Mouse (Mus musculus) liver, adult 2 months (tissue): ENCODE results near the gene Dpm3.

Source experiments
- CTCF ChIP-seq: fragments of 200-500 bp; IDR thresholded peaks from 2 replicates; pipeline ENCODE4 v1.5.1; 2011; ENCODE audit warnings: low read depth, low read length, control low read depth
- POLR2A ChIP-seq: fragments of 200-500 bp; IDR thresholded peaks from 2 replicates; pipeline ENCODE4 v1.6.1; 2011; ENCODE audit warnings: low read length, control low read depth; ENCODE audit not compliant: insufficient read depth; ENCODE audit errors: extremely low read depth

DNA sequence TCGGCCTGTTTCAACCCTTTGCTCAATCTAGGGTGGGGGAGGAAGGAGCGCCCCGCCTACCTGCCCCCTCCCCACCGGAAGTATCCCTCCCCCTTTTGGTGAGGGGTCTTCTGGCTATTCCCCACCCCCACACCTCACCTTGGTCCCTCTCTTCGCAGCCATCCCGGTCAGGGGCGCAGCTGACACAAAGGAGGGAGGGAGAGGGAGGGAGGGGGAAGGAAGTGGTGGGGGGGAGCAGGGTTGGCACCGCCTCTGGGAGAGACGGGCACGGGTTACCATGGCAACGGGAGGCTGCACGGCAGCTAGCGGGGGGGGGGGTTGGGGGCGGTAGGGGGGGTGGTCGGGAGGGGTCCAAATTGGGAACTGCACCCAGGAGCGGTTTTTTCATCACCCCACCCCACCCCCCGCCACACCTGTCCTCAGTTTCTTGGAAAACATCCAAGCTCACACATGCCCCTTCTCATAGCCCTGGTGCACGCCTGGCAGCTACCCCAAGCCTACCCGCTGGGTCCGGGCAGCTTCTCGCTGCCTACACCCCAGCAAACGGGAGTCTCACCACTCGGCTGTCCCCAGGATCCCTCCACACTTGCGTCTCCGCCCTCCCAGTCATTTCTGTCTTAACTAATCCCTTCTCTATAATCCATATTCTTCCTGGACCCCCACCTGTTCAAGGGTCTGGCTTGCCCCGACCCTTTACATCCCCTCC lies 14.0 kb upstream of the Dpm3 start:
- TF ChIP-seq CTCF: no peak
- no peak for TF ChIP-seq POLR2A
